Mouse (Mus musculus) kidney, postnatal 0 days (tissue): ENCODE measurements around the gene Rnf157. TPM values are rescaled to one million over a fixed set of nuclear protein-coding genes. Genes with fewer than 3 reads are reported as not detected.

Experiments used
- ATAC-seq: fragments of 200-750 bp; cut with Nextera tagmentation; replicated peaks from 2 replicates; pipeline ENCODE4 v1.8.0; 2017; ENCODE audit warnings: low read depth, moderate number of reproducible peaks, moderate TSS enrichment, moderate library complexity; ENCODE audit not compliant: low FRiP score
- DNase-seq: peaks from one replicate; pipeline ENCODE4 v3.0.0-alpha.2; 2016; ENCODE audit warnings: low spot score
- H3K27ac ChIP-seq: fragments of 300-500 bp; sonication (generic); 2 replicates; pipeline ENCODE4 v1.5.1; 2014; ENCODE audit warnings: mild to moderate bottlenecking
- H3K27me3 ChIP-seq: fragments of 300-500 bp; sonication (generic); 2 replicates; pipeline ENCODE4 v1.6.1; 2014; ENCODE audit warnings: low read length, mixed read lengths; ENCODE audit not compliant: insufficient read depth
- H3K36me3 ChIP-seq: fragments of 300-500 bp; sonication (generic); 2 replicates; pipeline ENCODE4 v1.6.1; 2014; ENCODE audit warnings: low read length, mixed read lengths; ENCODE audit not compliant: insufficient read depth
- H3K4me1 ChIP-seq: fragments of 300-500 bp; sonication (generic); replicated peaks from 2 replicates; pipeline ENCODE4 v1.6.1; 2014; ENCODE audit warnings: antibody characterized with exemption, low read length, mixed read lengths; ENCODE audit not compliant: insufficient read depth
- H3K4me2 ChIP-seq: fragments of 300-500 bp; sonication (generic); 2 replicates; pipeline ENCODE4 v1.6.1; 2014; ENCODE audit warnings: mild to moderate bottlenecking, low read length, moderate library complexity, mixed read lengths
- H3K4me3 ChIP-seq: fragments of 300-500 bp; sonication (generic); replicated peaks from 2 replicates; pipeline ENCODE4 v1.5.1; 2014; ENCODE audit warnings: low read depth, low read length
- H3K9ac ChIP-seq: fragments of 300-500 bp; sonication (generic); 2 replicates; pipeline ENCODE4 v1.6.1; 2014; ENCODE audit warnings: low read depth, low read length
- H3K9me3 ChIP-seq: fragments of 300-500 bp; sonication (generic); replicated peaks from 2 replicates; pipeline ENCODE4 v1.6.1; 2016; ENCODE audit warnings: low read length, inconsistent platforms, mixed read lengths
- CTCF ChIP-seq: IDR thresholded peaks from 2 replicates; pipeline ENCODE4 v1.5.1; 2016; ENCODE audit warnings: antibody characterized with exemption, low read depth, mild to moderate bottlenecking, moderate library complexity
- WGBS: fragments of 180-500 bp; shearing (Covaris S2); extraction: QIAGEN DNeasy Blood & Tissue Kit; methylation state at CpG from one replicate; pipeline ENCODE4 v1.1.7; 2014; 5-methylcytosine and 5-hydroxymethylcytosine counted together
- polyA plus RNA-seq: library from polyadenylated mRNA; unstranded; fragments of >200 nt; fragmentation: Nextera tagmentation; extraction: Ambion mirVana; gene quantifications from 2 replicates; pipeline ENCODE4 v1.2.1, GENCODE M21; 2015

Gene Rnf157
- polyA plus RNA-seq, 1 experiment from 2014 or later = 8.1 TPM

GRCm38 (mm10) chr11:116329314-116330210 lies 83.3 kb downstream of the Rnf157 start:
- no peak overlapping the region for H3K9ac ChIP-seq
- no peak overlapping the region for H3K4me2 ChIP-seq
- H3K9me3 ChIP-seq = no peaks in the 10 kb centered on the region
- WGBS = 45% methylated on average over 18 of the region's 18 CpGs
- no peaks in the 10 kb centered on the region for H3K36me3 ChIP-seq
- no peak for ATAC-seq
- H3K4me3 ChIP-seq = no peak overlapping the region
- TF ChIP-seq CTCF = no peak
- H3K27ac ChIP-seq = peak overlapping the region; percentile 64
- no peak for DNase-seq
- peaks cover 6% of the 10 kb centered on the region; the same call in 1 of the 2 replicates for H3K27me3 ChIP-seq
- peaks cover 32% of the 10 kb centered on the region for H3K4me1 ChIP-seq

GRCm38 (mm10) chr11:116326963-116327603 lies 85.7 kb downstream of the Rnf157 start:
- no peak overlapping the region for H3K4me2 ChIP-seq
- no peaks in the 10 kb centered on the region for H3K9me3 ChIP-seq
- H3K9ac ChIP-seq = no peak overlapping the region
- ATAC-seq = no peak
- TF ChIP-seq CTCF = no peak
- no peaks in the 10 kb centered on the region for H3K27me3 ChIP-seq
- no peak overlapping the region for H3K4me3 ChIP-seq
- WGBS = 74% methylated on average over 7 of the region's 7 CpGs
- no peaks in the 10 kb centered on the region for H3K36me3 ChIP-seq
- DNase-seq = no peak
- no peak overlapping the region for H3K27ac ChIP-seq
- peaks cover 17% of the 10 kb centered on the region; the same call in 1 of the 2 replicates for H3K4me1 ChIP-seq

- Histone ChIP-seq H3K4me3 (peak overlapping the region; percentile 37), H3K4me1 (0 out of 2 replicates have a peak, but pooled peaks cover 5% of the 10 kb centered on the region), H3K27me3 (no peaks in the 10 kb centered on the region), H3K27ac (no peak overlapping the region), H3K4me2 (peak overlapping the region; percentile 94), H3K9me3 (no peaks in the 10 kb centered on the region), H3K9ac (peak overlapping the region; percentile 40), H3K36me3 (no peaks in the 10 kb centered on the region)
- DNase-seq (peak; percentile 90), ATAC-seq (peak; percentile 60)
- peak; percentile 99 for TF ChIP-seq CTCF
- 2% methylated on average over 41 of the region's 41 CpGs for WGBS
Measured at GRCm38 (mm10) chr11:116318719-116319659, 93.8 kb downstream of the Rnf157 start.

GRCm38 (mm10) chr11:116312359-116312758 lies 100.5 kb downstream of the Rnf157 start:
- H3K4me1 ChIP-seq = no peaks in the 10 kb centered on the region
- no peak overlapping the region for H3K27ac ChIP-seq
- ATAC-seq (no peak), DNase-seq (peak; percentile 79)
- no peak for TF ChIP-seq CTCF
- WGBS = 38% methylated on average over 8 of the region's 8 CpGs
- no peak overlapping the region for H3K9ac ChIP-seq
- H3K4me2 ChIP-seq = no peak overlapping the region
- H3K36me3 ChIP-seq = no peaks in the 10 kb centered on the region
- no peaks in the 10 kb centered on the region for H3K27me3 ChIP-seq
- H3K9me3 ChIP-seq = no peaks in the 10 kb centered on the region
- H3K4me3 ChIP-seq = no peak overlapping the region

GRCm38 (mm10) chr11:116311169-116311568 lies 101.7 kb downstream of the Rnf157 start:
- Histone ChIP-seq H3K9ac (no peak overlapping the region), H3K27me3 (no peaks in the 10 kb centered on the region), H3K4me3 (no peak overlapping the region), H3K9me3 (no peaks in the 10 kb centered on the region), H3K36me3 (no peaks in the 10 kb centered on the region), H3K4me1 (0 out of 2 replicates have a peak, but pooled peaks cover under 1% of the 10 kb centered on the region), H3K4me2 (no peak overlapping the region), H3K27ac (no peak overlapping the region)
- WGBS = 43% methylated on average over 8 of the region's 8 CpGs
- ATAC-seq (no peak), DNase-seq (no peak)
- no peak for TF ChIP-seq CTCF
